Comparison of ENCODE assay signal across 9 mouse cellular contexts in genomic region chr2:121396624-121397023, GRCm38 (mm10). TPM values are rescaled to one million over a fixed set of nuclear protein-coding genes. Genes with fewer than 3 reads are reported as not detected.
DNase-seq lines count a peak whose midpoint lies in the region; ATAC-seq lines count a peak whose summit lies in the region.
"Had no signal": no experiment of that assay in that cellular context is flagged by ENCODE, and none has a peak within 500 bp of the region (broad histone marks: within the 10 kb centered on the region; RNA-seq: fewer than 3 reads in every experiment).

No protein-coding gene starts in this region.

- no peaks in the 10 kb centered on the region for H3K4me1 ChIP-seq in midbrain, embryonic 14.5 days (ENCODE audit: control insufficient read depth, insufficient read depth, low read length)
- no peaks in the 10 kb centered on the region for H3K4me1 ChIP-seq in midbrain, embryonic 16.5 days (ENCODE audit: control insufficient read depth, insufficient read depth, low read length)
- H3K4me1 ChIP-seq in liver, embryonic 13.5 days (replicated peaks) = no peaks in the 10 kb centered on the region

- 15% methylated on average over 8 of the region's 8 CpGs for WGBS in midbrain, embryonic 14.5 days
- WGBS in midbrain, embryonic 16.5 days = 14% methylated on average over 8 of the region's 8 CpGs
- WGBS in liver, embryonic 13.5 days (ENCODE audit: insufficient replicate concordance) = 16% methylated on average over 8 of the region's 8 CpGs

- H3K27ac ChIP-seq in midbrain, embryonic 14.5 days (replicated peaks; ENCODE audit: low read depth, low read length) = no peak overlapping the region
- no peak overlapping the region for H3K27ac ChIP-seq in midbrain, embryonic 16.5 days (ENCODE audit: low read length)
- H3K27ac ChIP-seq in liver, embryonic 13.5 days = no peak overlapping the region

- no peak overlapping the region for H3K4me2 ChIP-seq in midbrain, embryonic 14.5 days (ENCODE audit: low read length)
- H3K4me2 ChIP-seq in midbrain, embryonic 16.5 days (ENCODE audit: low read length) = no peak overlapping the region
- H3K4me2 ChIP-seq in liver, embryonic 13.5 days = no peak overlapping the region

- no peaks in the 10 kb centered on the region for H3K36me3 ChIP-seq in midbrain, embryonic 14.5 days (ENCODE audit: control insufficient read depth, insufficient read depth, low read length)
- H3K36me3 ChIP-seq in midbrain, embryonic 16.5 days (ENCODE audit: control insufficient read depth, insufficient read depth, low read length) = no peaks in the 10 kb centered on the region
- H3K36me3 ChIP-seq in liver, embryonic 13.5 days = no peaks in the 10 kb centered on the region

- no peak overlapping the region for H3K4me3 ChIP-seq in midbrain, embryonic 14.5 days (replicated peaks; ENCODE audit: low read depth, low read length)
- H3K4me3 ChIP-seq in midbrain, embryonic 16.5 days (ENCODE audit: low read depth, low read length) = no peak overlapping the region
- H3K4me3 ChIP-seq in liver, embryonic 13.5 days (replicated peaks) = no peak overlapping the region

- ATAC-seq in midbrain, embryonic 14.5 days (ENCODE audit: low FRiP score, low TSS enrichment) = no peak
- ATAC-seq in midbrain, embryonic 16.5 days = no peak
- peak; percentile 96 for ATAC-seq in frontal cortex, adult (ENCODE audit: low TSS enrichment)
- ATAC-seq in liver, embryonic 13.5 days (ENCODE audit: low read depth) = no peak

- DNase-seq in midbrain, embryonic 14.5 days = peak; percentile 96
- peak; percentile 74 for DNase-seq in c-Kit-positive CD71-negative TER-119-negative erythroid progenitor cells, embryonic 14.5 days (ENCODE audit: low read depth)
- DNase-seq in kidney, postnatal 10 days = peak; percentile 92
- DNase-seq in liver, embryonic 13.5 days = peak; percentile 40
- peak; percentile 84 for DNase-seq in right cerebral cortex, adult 18-20 months
- DNase-seq in urinary bladder, postnatal 10 days (ENCODE audit: low spot score) = peak; percentile 55

- H3K9me3 ChIP-seq in midbrain, embryonic 14.5 days (ENCODE audit: control insufficient read depth, low read length) = no peaks in the 10 kb centered on the region
- no peaks in the 10 kb centered on the region for H3K9me3 ChIP-seq in midbrain, embryonic 16.5 days (replicated peaks; ENCODE audit: control insufficient read depth, low read length, poor library complexity, severe bottlenecking)
- H3K9me3 ChIP-seq in liver, embryonic 13.5 days (replicated peaks) = no peaks in the 10 kb centered on the region

- H3K27me3 ChIP-seq in midbrain, embryonic 14.5 days (ENCODE audit: control insufficient read depth, insufficient read depth, low read length) = no peaks in the 10 kb centered on the region
- H3K27me3 ChIP-seq in midbrain, embryonic 16.5 days (ENCODE audit: control insufficient read depth, insufficient read depth, low read depth, low read length) = no peaks in the 10 kb centered on the region
- H3K27me3 ChIP-seq in liver, embryonic 13.5 days = no peaks in the 10 kb centered on the region

- H3K9ac ChIP-seq in midbrain, embryonic 14.5 days (replicated peaks; ENCODE audit: low read length) = no peak overlapping the region
- no peak overlapping the region for H3K9ac ChIP-seq in midbrain, embryonic 16.5 days (ENCODE audit: low read depth, low read length)
- no peak overlapping the region for H3K9ac ChIP-seq in liver, embryonic 13.5 days

RNA-seq across cellular contexts. Expression of gene Strc, which starts 9.7 kb away (rescaled TPM):
- not detected in 2 replicates for polyA plus RNA-seq in midbrain, embryonic 14.5 days (2014; fragmentation: Nextera tagmentation; extraction: Ambion mirVana)
- 0.03 and 0.04 TPM in 2 replicates for polyA plus RNA-seq in midbrain, embryonic 16.5 days (2015; fragmentation: Nextera tagmentation; extraction: Ambion mirVana)
- not detected in 2 replicates for polyA plus RNA-seq in liver, embryonic 13.5 days (2015; fragmentation: Nextera tagmentation; extraction: Ambion mirVana)
- polyA plus RNA-seq: stomach, embryonic 14.5 days had no signal

RNA-seq across cellular contexts. Expression of gene Pdia3, which starts 17.0 kb away (rescaled TPM):
- polyA plus RNA-seq in midbrain, embryonic 14.5 days (2014; fragmentation: Nextera tagmentation; extraction: Ambion mirVana) = 238 and 249 TPM in 2 replicates
- polyA plus RNA-seq in midbrain, embryonic 16.5 days (2015; fragmentation: Nextera tagmentation; extraction: Ambion mirVana) = 377 and 397 TPM in 2 replicates
- polyA plus RNA-seq in liver, embryonic 13.5 days (2015; fragmentation: Nextera tagmentation; extraction: Ambion mirVana) = 291 and 374 TPM in 2 replicates

RNA-seq across cellular contexts. Expression of gene Catsper2, which starts 17.0 kb away (rescaled TPM):
- polyA plus RNA-seq in midbrain, embryonic 14.5 days (2014; fragmentation: Nextera tagmentation; extraction: Ambion mirVana) = 2.9 and 4.5 TPM in 2 replicates
- 4.1 and 6.0 TPM in 2 replicates for polyA plus RNA-seq in midbrain, embryonic 16.5 days (2015; fragmentation: Nextera tagmentation; extraction: Ambion mirVana)
- 0.52 and 0.76 TPM in 2 replicates for polyA plus RNA-seq in liver, embryonic 13.5 days (2015; fragmentation: Nextera tagmentation; extraction: Ambion mirVana)

RNA-seq across cellular contexts. Expression of gene Ckmt1, which starts 39.1 kb away (rescaled TPM):
- 40.0 and 47.3 TPM in 2 replicates for polyA plus RNA-seq in midbrain, embryonic 14.5 days (2014; fragmentation: Nextera tagmentation; extraction: Ambion mirVana)
- 79.9 and 108 TPM in 2 replicates for polyA plus RNA-seq in midbrain, embryonic 16.5 days (2015; fragmentation: Nextera tagmentation; extraction: Ambion mirVana)
- polyA plus RNA-seq in liver, embryonic 13.5 days (2015; fragmentation: Nextera tagmentation; extraction: Ambion mirVana) = 0.20 and 0.36 TPM in 2 replicates

RNA-seq across cellular contexts. Expression of gene Ppip5k1, which starts 41.4 kb away (rescaled TPM):
- polyA plus RNA-seq in midbrain, embryonic 14.5 days (2014; fragmentation: Nextera tagmentation; extraction: Ambion mirVana) = 14.9 and 19.7 TPM in 2 replicates
- 23.3 and 24.5 TPM in 2 replicates for polyA plus RNA-seq in midbrain, embryonic 16.5 days (2015; fragmentation: Nextera tagmentation; extraction: Ambion mirVana)
- 6.1 and 7.9 TPM in 2 replicates for polyA plus RNA-seq in liver, embryonic 13.5 days (2015; fragmentation: Nextera tagmentation; extraction: Ambion mirVana)

Comparison
In these comparisons a context has a peak if more than half of its experiments do, and no peak if none do; other contexts are left out.
1. DNase-seq: peak in every context shown above with its lines; median percentile 96 in midbrain, embryonic 14.5 days; 92 in kidney, postnatal 10 days; 84 in right cerebral cortex, adult 18-20 months; 74 in c-Kit-positive CD71-negative TER-119-negative erythroid progenitor cells, embryonic 14.5 days; 55 in urinary bladder, postnatal 10 days; 40 in liver, embryonic 13.5 days.